Mouse (Mus musculus): ENCODE results near the gene Adgrf3.
A peak's percentile ranks its signal among the peaks of the same experiment; 100 is the strongest.
"Not testable (repeated sequence)": the region's sequence is repeated elsewhere in the genome, so short reads cannot be mapped to it uniquely, and the experiment has no call there.

The Adgrf3 gene

GRCm38 (mm10) chr5:30205493-30205892 lies at the start of gene Adgrf3:
Gene Adgrf3 (minus strand): TSS chr5:30205722.
- no peak for DNase-seq (ENCODE audit: low spot score)

- no peak for DNase-seq (ENCODE audit: low spot score)
Measured at GRCm38 (mm10) chr5:30247666-30248065, 42.1 kb upstream of the Adgrf3 start.

- no peak for DNase-seq (ENCODE audit: low spot score)
Measured at GRCm38 (mm10) chr5:30245861-30246416, 40.4 kb upstream of the Adgrf3 start.

- no peak for DNase-seq (ENCODE audit: low spot score)
Measured at GRCm38 (mm10) chr5:30243741-30244140, 38.2 kb upstream of the Adgrf3 start.

GRCm38 (mm10) chr5:30242410-30242809 lies 36.9 kb upstream of the Adgrf3 start:
- DNase-seq (ENCODE audit: low spot score), result no peak

GRCm38 (mm10) chr5:30240552-30240951 lies 35.0 kb upstream of the Adgrf3 start:
- no peak for DNase-seq (ENCODE audit: low spot score)

GRCm38 (mm10) chr5:30238533-30238932 lies 33.0 kb upstream of the Adgrf3 start:
- no peak for DNase-seq (ENCODE audit: low spot score)

GRCm38 (mm10) chr5:30235641-30236126 lies 30.2 kb upstream of the Adgrf3 start:
- DNase-seq (ENCODE audit: low spot score), result no peak

- no peak for DNase-seq (ENCODE audit: low spot score)
Measured at GRCm38 (mm10) chr5:30233979-30234378, 28.5 kb upstream of the Adgrf3 start.

GRCm38 (mm10) chr5:30233042-30233441 lies 27.5 kb upstream of the Adgrf3 start:
- DNase-seq (ENCODE audit: low spot score), result peak; percentile 36

- DNase-seq (ENCODE audit: low spot score), result peak; percentile 97
Measured at GRCm38 (mm10) chr5:30232271-30232971, 26.9 kb upstream of the Adgrf3 start, which contains the start of gene Selenoi. Gene Selenoi (plus strand): TSS chr5:30232581.

GRCm38 (mm10) chr5:30231891-30232270 lies 26.4 kb upstream of the Adgrf3 start:
- no peak for DNase-seq (ENCODE audit: low spot score)

GRCm38 (mm10) chr5:30230901-30231300 lies 25.4 kb upstream of the Adgrf3 start:
- no peak for DNase-seq (ENCODE audit: low spot score)

GRCm38 (mm10) chr5:30222681-30223080 lies 17.2 kb upstream of the Adgrf3 start:
- DNase-seq (ENCODE audit: low spot score), result no peak

- DNase-seq (ENCODE audit: low spot score), result no peak
Measured at GRCm38 (mm10) chr5:30220666-30221065, 15.1 kb upstream of the Adgrf3 start.

GRCm38 (mm10) chr5:30219715-30220114 lies 14.2 kb upstream of the Adgrf3 start:
- no peak for DNase-seq (ENCODE audit: low spot score)

- no peak for DNase-seq (ENCODE audit: low spot score)
Measured at GRCm38 (mm10) chr5:30215970-30216369, 10.4 kb upstream of the Adgrf3 start.

- DNase-seq (ENCODE audit: low spot score), result peak; percentile 65
Measured at GRCm38 (mm10) chr5:30214889-30215288, 9.4 kb upstream of the Adgrf3 start.

GRCm38 (mm10) chr5:30210758-30211157 lies 5.2 kb upstream of the Adgrf3 start:
- DNase-seq (ENCODE audit: low spot score), result not testable (repeated sequence)

- DNase-seq (ENCODE audit: low spot score), result no peak
Measured at GRCm38 (mm10) chr5:30207276-30207675, 1.8 kb upstream of the Adgrf3 start.

- DNase-seq (ENCODE audit: low spot score), result no peak
Measured at GRCm38 (mm10) chr5:30205034-30205433, 488 bp downstream of the Adgrf3 start.

GRCm38 (mm10) chr5:30204441-30204840 lies 1.1 kb downstream of the Adgrf3 start:
- DNase-seq (ENCODE audit: low spot score), result no peak

GRCm38 (mm10) chr5:30203216-30203885 lies 2.2 kb downstream of the Adgrf3 start:
- DNase-seq (ENCODE audit: low spot score), result no peak
